Mouse (Mus musculus) kidney, adult 2 months (tissue): ENCODE data around the gene Actr1a. TPM values are rescaled to one million over a fixed set of nuclear protein-coding genes. Genes with fewer than 3 reads are reported as not detected.

Source experiments
- DNase-seq: peaks from one replicate; pipeline ENCODE4 v3.0.0; 2021
- H3K27ac ChIP-seq: fragments of 200-500 bp; 2 replicates; pipeline ENCODE4 v1.5.1; 2012; ENCODE audit warnings: low read depth, low read length, control low read depth, inconsistent platforms; ENCODE audit not compliant: insufficient read depth
- H3K27me3 ChIP-seq: fragments of 200-500 bp; replicated peaks from 2 replicates; pipeline ENCODE4 v1.6.1; 2012; ENCODE audit warnings: mild to moderate bottlenecking, moderate library complexity, low read length, inconsistent platforms; ENCODE audit not compliant: control insufficient read depth, insufficient read depth
- H3K36me3 ChIP-seq: fragments of 200-500 bp; 2 replicates; pipeline ENCODE4 v1.6.1; 2012; ENCODE audit warnings: mild to moderate bottlenecking, moderate library complexity, low read length, inconsistent platforms; ENCODE audit not compliant: control insufficient read depth, insufficient read depth
- H3K4me1 ChIP-seq: fragments of 200-500 bp; 2 replicates; pipeline ENCODE4 v1.6.1; 2011; ENCODE audit warnings: low read length; ENCODE audit not compliant: control insufficient read depth, insufficient read depth
- H3K4me3 ChIP-seq: fragments of 200-500 bp; 2 replicates; pipeline ENCODE4 v1.5.1; 2011; ENCODE audit warnings: mild to moderate bottlenecking, low read depth, low read length, control low read depth; ENCODE audit not compliant: insufficient read depth
- CTCF ChIP-seq: fragments of 200-500 bp; conservative IDR thresholded peaks from 2 replicates; pipeline ENCODE4 v1.5.1; 2011; ENCODE audit warnings: low read depth, mild to moderate bottlenecking, control low read depth, low read length, moderate library complexity, mixed read lengths; ENCODE audit not compliant: insufficient read depth, insufficient read length
- POLR2A ChIP-seq: fragments of 200-500 bp; IDR thresholded peaks from one replicate; pipeline ENCODE4 v1.6.1; 2011; ENCODE audit warnings: low read depth, low read length, control low read depth
- WGBS: fragments of 180-500 bp; shearing (Covaris S2); methylation state at CpG from one replicate; pipeline ENCODE4 v1.1.7; 2018; 5-methylcytosine and 5-hydroxymethylcytosine counted together
- polyA plus RNA-seq: library from polyadenylated mRNA; depleted of rRNA; stranded (reverse); fragments of >200 nt; gene quantifications from 2 replicates; pipeline ENCODE4 v1.2.3, GENCODE M21; 2012

The Actr1a gene
- polyA plus RNA-seq, 1 experiment = 80.4 TPM

GRCm38 (mm10) chr19:46339287-46339971 is 56.1 kb downstream of the Actr1a start:
- DNase-seq = peak; percentile 30
- WGBS = 57% methylated on average over 7 of the region's 7 CpGs
- H3K27ac ChIP-seq = peak overlapping the region; percentile 30; the same call in 1 of the 2 replicates

GRCm38 (mm10) chr19:46338942-46339286 is 56.6 kb downstream of the Actr1a start:
- 46% methylated on average over 6 of the region's 6 CpGs for WGBS

More at GRCm38 (mm10) chr19:46339287-46339971, 56.1 kb downstream of the Actr1a start:
- H3K4me3 ChIP-seq = no peak overlapping the region
- no peaks in the 10 kb centered on the region for H3K27me3 ChIP-seq
- no peak for TF ChIP-seq CTCF
- no peak for TF ChIP-seq POLR2A
- H3K36me3 ChIP-seq = no peaks in the 10 kb centered on the region
- H3K4me1 ChIP-seq = peaks cover 13% of the 10 kb centered on the region; the same call in 1 of the 2 replicates

GRCm38 (mm10) chr19:46338331-46338936 is 57.1 kb downstream of the Actr1a start, which contains the start of gene Cuedc2:
Gene Cuedc2, minus strand, starts transcription at chr19:46338702.
- no peaks in the 10 kb centered on the region for H3K36me3 ChIP-seq
- under 1% methylated on average over 31 of the region's 31 CpGs for WGBS
- peak within 1 kb of the TSS; percentile 86 for H3K4me3 ChIP-seq
- peaks cover 13% of the 10 kb centered on the region; the same call in 1 of the 2 replicates for H3K4me1 ChIP-seq
- H3K27me3 ChIP-seq = no peaks in the 10 kb centered on the region
- TF ChIP-seq CTCF (peak; percentile 49), POLR2A (no peak)
- DNase-seq = peak; percentile 99
- H3K27ac ChIP-seq = peak within 1 kb of the TSS; percentile 30; the same call in 1 of the 2 replicates

More at GRCm38 (mm10) chr19:46338942-46339286, 56.6 kb downstream of the Actr1a start:
- Histone ChIP-seq H3K27me3 (no peaks in the 10 kb centered on the region), H3K36me3 (no peaks in the 10 kb centered on the region), H3K27ac (peak overlapping the region; percentile 30; the same call in 1 of the 2 replicates), H3K4me3 (peak overlapping the region; percentile 33; the same call in 1 of the 2 replicates), H3K4me1 (peaks cover 13% of the 10 kb centered on the region; the same call in 1 of the 2 replicates)
- TF ChIP-seq CTCF (no peak), POLR2A (no peak)
- DNase-seq = no peak

GRCm38 (mm10) chr19:46337719-46338330 is 57.7 kb downstream of the Actr1a start:
- Histone ChIP-seq H3K4me1 (peaks cover 13% of the 10 kb centered on the region; the same call in 1 of the 2 replicates), H3K4me3 (peak overlapping the region; percentile 86), H3K27me3 (no peaks in the 10 kb centered on the region), H3K36me3 (no peaks in the 10 kb centered on the region), H3K27ac (no peak overlapping the region)
- TF ChIP-seq POLR2A (no peak), CTCF (no peak)
- WGBS = 31% methylated on average over 15 of the region's 15 CpGs
- no peak for DNase-seq

- no peak overlapping the region for H3K4me3 ChIP-seq
- H3K27me3 ChIP-seq = no peaks in the 10 kb centered on the region
- peaks cover 9% of the 10 kb centered on the region; the same call in 1 of the 2 replicates for H3K4me1 ChIP-seq
- no peaks in the 10 kb centered on the region for H3K36me3 ChIP-seq
- 81% methylated on average over 3 of the region's 3 CpGs for WGBS
- no peak overlapping the region for H3K27ac ChIP-seq
- TF ChIP-seq POLR2A (no peak), CTCF (no peak)
- DNase-seq = no peak
These were observed 61.6 kb downstream of the Actr1a start for GRCm38 (mm10) chr19:46333906-46334305.

GRCm38 (mm10) chr19:46332721-46333339 is 62.7 kb downstream of the Actr1a start:
- no peak for TF ChIP-seq CTCF
- no peak for TF ChIP-seq POLR2A
- Histone ChIP-seq H3K4me1 (peaks cover 4% of the 10 kb centered on the region; the same call in 1 of the 2 replicates), H3K36me3 (no peaks in the 10 kb centered on the region), H3K27ac (no peak overlapping the region), H3K4me3 (no peak overlapping the region), H3K27me3 (no peaks in the 10 kb centered on the region)
- WGBS = 79% methylated on average over 7 of the region's 7 CpGs
- no peak for DNase-seq
